Mouse (Mus musculus): ENCODE data around the gene Cd300ld3.
A peak's percentile ranks its signal among the peaks of the same experiment; 100 is the strongest.

Gene Cd300ld3

GRCm38 (mm10) chr11:115048259-115048658 lies at the start of gene Cd300ld3:
Gene Cd300ld3 (minus strand): TSS chr11:115048409.
- no peak for DNase-seq (ENCODE audit: low read depth)

DNA sequence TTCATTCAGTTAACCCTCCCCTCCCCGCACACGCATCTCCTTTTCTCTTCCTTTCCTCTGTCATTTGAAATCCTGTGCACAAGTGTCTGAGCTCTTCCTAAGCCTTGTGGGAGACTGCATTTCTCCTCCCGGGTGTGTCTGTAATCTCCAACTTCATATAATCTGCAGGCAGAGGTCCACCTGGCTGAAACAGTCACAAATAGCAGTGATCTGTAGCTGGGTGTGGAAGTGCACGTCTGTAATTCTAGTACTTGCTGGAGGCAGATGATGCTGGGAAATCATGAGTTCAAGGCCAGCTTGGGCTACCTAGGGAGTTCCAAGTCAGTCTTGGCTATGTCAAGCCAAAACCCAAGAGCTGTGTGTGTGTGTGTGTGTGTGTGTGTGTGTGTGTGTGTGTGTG lies 43.9 kb upstream of the Cd300ld3 start:
- DNase-seq (ENCODE audit: low read depth), result no peak

DNA sequence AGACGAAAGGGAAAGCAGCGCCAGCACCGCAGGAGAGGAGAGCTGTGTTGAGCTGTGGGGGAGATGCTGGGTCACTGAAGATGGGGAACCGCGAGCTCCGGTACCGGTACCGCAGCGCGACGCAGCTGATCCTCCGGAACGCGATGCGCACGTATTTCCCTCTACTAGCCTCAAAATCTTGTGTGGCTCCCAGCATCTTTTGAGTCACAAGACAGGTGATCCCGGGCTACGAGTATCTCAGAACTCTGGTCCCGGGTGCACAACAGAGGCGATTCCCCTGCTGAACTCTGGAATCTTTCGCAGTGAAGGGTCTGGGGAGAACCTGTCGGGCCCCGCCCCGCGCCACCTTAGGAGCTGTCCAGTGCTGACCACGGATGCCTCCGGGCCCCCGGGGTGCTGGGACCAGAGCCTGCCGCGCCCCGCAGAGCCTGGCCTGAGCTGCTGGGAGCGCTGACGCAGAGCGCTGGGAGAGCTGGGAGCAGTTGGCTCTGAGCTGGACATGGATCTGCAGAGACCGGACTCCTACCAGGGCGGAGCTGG lies 43.2 kb upstream of the Cd300ld3 start, which contains the start of gene Rab37:
Gene Rab37, plus strand, starts transcription at position 70 of the 540 bp plus-strand sequence.
- peak; percentile 48 for DNase-seq (ENCODE audit: low read depth)

DNA sequence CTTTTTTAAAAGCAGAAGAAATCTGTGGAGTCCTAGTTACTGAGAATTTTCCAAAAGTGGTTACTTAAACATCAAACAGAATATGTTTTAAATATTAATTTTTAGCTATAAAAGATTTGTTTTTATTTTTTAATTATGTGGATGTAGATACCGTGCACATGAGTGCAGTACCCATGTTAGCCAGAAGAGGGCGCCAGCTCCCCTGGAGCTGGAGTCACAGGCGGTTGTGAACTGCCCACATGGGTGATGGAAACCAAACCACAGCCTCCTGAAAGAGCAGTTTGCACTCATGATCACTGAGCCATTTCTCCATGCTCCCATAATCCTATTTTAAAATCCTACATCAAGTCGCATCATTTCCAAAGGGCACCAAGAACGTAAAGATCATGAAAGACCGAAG lies 41.6 kb upstream of the Cd300ld3 start:
- peak; percentile 62 for DNase-seq (ENCODE audit: low read depth)

GRCm38 (mm10) chr11:115086213-115086612 lies 38.0 kb upstream of the Cd300ld3 start:
- DNase-seq (ENCODE audit: low read depth), result no peak

- no peak for DNase-seq (ENCODE audit: low read depth)
Observed at GRCm38 (mm10) chr11:115085064-115085463, 36.9 kb upstream of the Cd300ld3 start.

- no peak for DNase-seq (ENCODE audit: low read depth)
Observed at GRCm38 (mm10) chr11:115084595-115084994, 36.4 kb upstream of the Cd300ld3 start.

GRCm38 (mm10) chr11:115083376-115084139 lies 35.3 kb upstream of the Cd300ld3 start:
- peak; percentile 88 for DNase-seq (ENCODE audit: low read depth)

DNA sequence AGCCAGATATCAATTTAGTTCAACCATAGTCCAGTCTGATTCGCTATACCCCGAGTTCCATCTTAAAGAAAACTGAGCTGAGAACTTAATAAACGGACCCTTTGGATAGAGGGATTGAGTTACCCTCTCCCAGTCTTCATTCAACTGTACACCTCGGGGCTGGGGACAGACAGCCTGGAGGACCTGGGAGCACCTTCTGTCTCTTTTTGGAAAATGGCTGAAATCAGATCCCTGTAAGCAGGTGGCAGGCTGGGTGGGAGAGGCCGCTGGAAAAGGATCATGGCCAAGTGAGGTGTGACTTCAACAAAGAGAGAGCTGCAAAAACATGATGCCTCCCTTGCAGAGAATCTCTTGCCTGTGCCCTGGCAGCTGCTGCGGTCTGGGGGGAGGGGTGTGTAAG lies 34.0 kb upstream of the Cd300ld3 start:
- no peak for DNase-seq (ENCODE audit: low read depth)

DNA sequence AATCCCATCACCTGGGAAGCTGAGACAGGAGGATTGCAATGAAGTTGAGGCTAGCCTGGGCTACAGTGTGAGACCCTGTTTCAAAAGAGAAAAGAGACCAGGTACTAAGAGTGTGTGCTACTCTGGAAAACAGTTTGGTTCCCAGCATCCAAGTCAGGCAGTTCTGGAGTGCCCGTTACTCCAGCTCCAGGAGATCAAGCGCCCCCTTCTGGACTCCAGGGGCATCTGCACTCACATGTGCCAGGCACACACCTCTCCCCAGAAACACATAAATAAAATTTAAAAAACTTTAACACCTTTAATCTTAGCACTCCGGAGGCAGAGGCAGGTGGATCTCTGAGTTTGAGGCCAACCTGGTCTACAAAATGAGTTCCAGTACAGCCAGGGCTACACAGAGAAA lies 33.2 kb upstream of the Cd300ld3 start:
- no peak for DNase-seq (ENCODE audit: low read depth)

- DNase-seq (ENCODE audit: low read depth), result peak; percentile 83
Observed at GRCm38 (mm10) chr11:115080886-115081285, 32.7 kb upstream of the Cd300ld3 start.

GRCm38 (mm10) chr11:115078680-115079079 lies 30.5 kb upstream of the Cd300ld3 start:
- no peak for DNase-seq (ENCODE audit: low read depth)

DNA sequence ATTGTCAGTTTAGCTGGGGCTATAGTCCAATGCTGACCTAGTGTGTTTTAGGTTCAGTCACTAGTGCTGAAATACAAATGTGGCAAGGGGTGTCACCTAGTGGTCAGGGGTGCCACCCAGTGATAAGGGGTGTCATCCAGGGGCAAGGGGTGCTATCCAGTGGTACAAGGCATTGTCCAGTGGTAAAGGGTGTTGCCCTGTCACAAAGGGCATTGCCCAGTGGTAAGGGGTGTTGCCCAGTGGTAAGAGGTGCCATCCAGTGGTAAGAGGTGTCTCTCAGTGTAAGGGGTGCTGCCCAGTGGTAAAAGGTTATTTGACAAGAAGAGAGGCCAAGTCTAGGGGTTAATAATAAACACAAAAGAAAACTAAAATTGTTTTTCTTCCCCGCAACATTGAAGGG lies 29.2 kb upstream of the Cd300ld3 start:
- DNase-seq (ENCODE audit: low read depth), result no peak

GRCm38 (mm10) chr11:115075859-115076258 lies 27.6 kb upstream of the Cd300ld3 start:
- no peak for DNase-seq (ENCODE audit: low read depth)

DNA sequence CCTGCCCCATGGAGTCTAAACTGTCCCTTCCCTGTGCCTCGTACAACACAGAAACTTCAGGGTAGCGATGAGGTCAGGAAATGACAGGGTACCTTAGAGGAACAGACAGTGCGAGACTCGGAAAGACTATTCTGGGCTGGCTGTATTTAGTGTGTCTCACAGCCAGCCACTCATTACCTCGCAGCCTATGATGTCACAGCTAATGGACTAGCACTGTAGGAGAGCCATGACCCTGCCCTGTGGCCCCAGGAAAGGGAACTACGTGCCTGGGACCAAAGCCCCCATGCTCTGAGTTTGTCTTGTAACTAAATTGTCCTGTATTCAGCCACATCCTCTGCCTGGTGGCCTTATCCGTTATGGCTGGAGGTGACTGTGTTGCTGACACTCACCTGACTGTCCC lies 27.2 kb upstream of the Cd300ld3 start:
- no peak for DNase-seq (ENCODE audit: low read depth)

DNA sequence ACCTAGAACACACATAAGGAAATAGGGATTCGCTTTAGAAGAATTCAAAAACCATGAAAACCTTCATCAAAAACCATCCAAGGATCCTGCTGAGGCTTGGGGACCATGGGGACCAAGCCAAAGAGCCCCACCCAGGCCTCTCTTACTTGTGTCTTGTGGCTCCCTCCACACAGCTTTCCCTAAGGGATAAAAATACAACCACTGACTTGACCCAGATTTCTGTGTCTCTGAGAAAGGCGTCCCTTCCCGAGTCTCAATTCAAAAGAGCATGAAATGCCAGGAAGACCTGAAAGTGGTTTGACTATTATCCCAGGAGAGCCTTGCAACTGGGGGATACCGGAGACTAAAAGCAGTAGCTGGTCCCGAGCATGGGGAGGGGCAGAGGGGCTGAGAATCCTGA lies 24.8 kb upstream of the Cd300ld3 start:
- no peak for DNase-seq (ENCODE audit: low read depth)

GRCm38 (mm10) chr11:115071631-115072294 lies 23.6 kb upstream of the Cd300ld3 start:
- DNase-seq (ENCODE audit: low read depth), result no peak

GRCm38 (mm10) chr11:115071015-115071551 lies 22.9 kb upstream of the Cd300ld3 start:
- no peak for DNase-seq (ENCODE audit: low read depth)

GRCm38 (mm10) chr11:115066768-115067167 lies 18.6 kb upstream of the Cd300ld3 start:
- no peak for DNase-seq (ENCODE audit: low read depth)

DNA sequence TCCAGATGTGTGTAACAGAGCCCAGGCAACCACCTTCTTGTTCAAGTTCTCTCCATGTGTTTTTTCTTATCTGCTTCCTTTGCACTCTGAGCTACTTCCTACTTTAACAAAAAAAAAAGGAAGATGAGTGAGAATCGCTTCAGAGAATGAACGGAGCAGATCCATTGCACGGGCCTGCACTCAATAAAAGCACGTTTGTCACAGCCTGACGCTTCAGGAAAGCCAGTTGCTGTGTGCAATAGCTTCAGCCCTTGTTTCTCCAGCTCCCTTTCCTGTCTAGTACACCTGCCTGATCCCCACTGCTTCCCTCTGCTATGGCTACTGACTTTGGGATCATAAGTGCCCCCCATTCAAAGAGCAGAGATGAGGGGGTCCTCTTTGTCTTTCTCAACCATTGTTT lies 13.9 kb upstream of the Cd300ld3 start, which contains the start of gene Cd300e:
Gene Cd300e, minus strand, starts transcription at position 101 of the 400 bp plus-strand sequence.
- DNase-seq (ENCODE audit: low read depth), result no peak

GRCm38 (mm10) chr11:115059797-115060196 lies 11.6 kb upstream of the Cd300ld3 start:
- no peak for DNase-seq (ENCODE audit: low read depth)

DNA sequence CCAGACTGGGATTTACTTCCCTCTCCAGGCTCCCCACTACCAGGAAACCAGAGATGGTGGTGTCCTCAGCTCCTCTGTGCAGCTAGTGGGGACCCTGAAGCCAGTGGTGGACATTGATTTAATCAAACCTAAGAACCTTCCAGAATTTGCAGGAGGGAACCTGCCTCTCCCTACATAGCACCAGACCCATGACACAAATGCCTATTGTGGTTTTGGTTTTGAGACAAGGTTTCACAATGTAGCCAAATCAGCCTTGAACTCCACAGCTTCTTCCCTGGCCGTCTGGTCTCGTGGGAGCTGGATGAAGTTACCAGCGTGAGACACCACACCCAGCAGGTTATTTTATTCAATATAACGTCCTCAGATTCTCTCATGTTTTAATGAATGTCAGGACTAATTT lies 10.5 kb upstream of the Cd300ld3 start:
- no peak for DNase-seq (ENCODE audit: low read depth)

DNA sequence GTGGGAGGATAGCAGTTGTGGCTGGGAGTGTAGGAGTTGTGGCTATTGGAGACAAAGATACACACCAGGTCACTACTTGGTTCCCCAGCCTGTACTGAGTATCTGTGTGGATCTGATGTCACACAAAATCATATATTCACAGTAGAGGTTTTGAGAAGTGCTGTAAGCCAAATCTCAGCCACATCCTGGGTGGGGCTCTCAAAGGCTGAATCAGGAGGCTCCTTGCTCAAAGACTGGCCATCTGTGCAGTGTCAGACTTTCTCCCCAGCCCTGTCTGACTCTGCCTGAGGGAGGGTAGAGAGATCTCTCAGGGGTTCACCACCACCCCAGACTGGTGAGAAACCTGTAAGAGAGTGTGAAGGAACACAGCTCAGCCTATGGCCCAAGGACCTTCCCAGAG lies 6.3 kb upstream of the Cd300ld3 start:
- no peak for DNase-seq (ENCODE audit: low read depth)

Measured in induced T-regulatory cell, adult 2 months (primary cell).